In genomic region chr10:43094537-43094936, GRCm38 (mm10) we compare ENCODE assay signal across 18 mouse cellular contexts.
DNase-seq lines count a peak whose midpoint lies in the region; ATAC-seq and TF ChIP-seq lines count a peak whose summit lies in the region.
"Had no signal": no experiment of that assay in that cellular context is flagged by ENCODE, and none has a peak within 500 bp of the region (broad histone marks: within the 10 kb centered on the region; RNA-seq: fewer than 3 reads in every experiment).

No protein-coding gene starts in this region.

- H3K4me3 ChIP-seq in limb, embryonic 11.5 days (ENCODE audit: low read depth, low read length), result no peak overlapping the region
- no peak overlapping the region for H3K4me3 ChIP-seq in limb, embryonic 10.5 days
- H3K4me3 ChIP-seq in forebrain, embryonic 14.5 days (ENCODE audit: low read depth, low read length), result no peak overlapping the region
- no peak overlapping the region for H3K4me3 ChIP-seq in stomach, postnatal 0 days (ENCODE audit: low read depth, low read length)
- H3K4me3 ChIP-seq: heart, adult 2 months; heart, embryonic 15.5 days had no signal

- H3K9ac ChIP-seq in limb, embryonic 11.5 days (ENCODE audit: low read length), result no peak overlapping the region
- no peak overlapping the region for H3K9ac ChIP-seq in forebrain, embryonic 14.5 days (ENCODE audit: low read length)
- no peak overlapping the region for H3K9ac ChIP-seq in stomach, postnatal 0 days (ENCODE audit: low read length)
- H3K9ac ChIP-seq: heart, embryonic 15.5 days; lung, embryonic 14.5 days had no signal

- no peak for TF ChIP-seq CTCF in stomach, postnatal 0 days (IDR thresholded peaks at IDR 0.05; ENCODE audit: low read depth)

- DNase-seq in limb, embryonic 11.5 days (ENCODE audit: low spot score), result peak; percentile 33
- no peak for DNase-seq in limb, embryonic 10.5 days (ENCODE audit: low spot score)
- DNase-seq in embryo, embryonic 9.5 days (ENCODE audit: extremely low spot score), result peak; percentile 14
- no peak for DNase-seq in forebrain, embryonic 14.5 days (ENCODE audit: low spot score)
- DNase-seq in gastrocnemius, adult 8-10 months (ENCODE audit: low spot score in 2 of 2), result no peak
- no peak for DNase-seq in stomach, postnatal 0 days (ENCODE audit: low spot score)
- DNase-seq: adrenal gland, postnatal 36 days; cerebellum, adult 8-10 months; gastrocnemius, postnatal 10 days; heart, adult 2 months; layer of hippocampus, postnatal 36 days; lung, embryonic 14.5 days; right cerebral cortex, postnatal 4 days had no signal

- H3K4me1 ChIP-seq in limb, embryonic 11.5 days (ENCODE audit: control insufficient read depth, insufficient read depth, low read length), result 0 out of 2 replicates have a peak, but pooled peaks cover 5% of the 10 kb centered on the region
- H3K4me1 ChIP-seq in limb, embryonic 10.5 days, result peaks cover 33% of the 10 kb centered on the region
- H3K4me1 ChIP-seq in forebrain, embryonic 14.5 days (ENCODE audit: control insufficient read depth, insufficient read depth, low read length), result peaks cover 20% of the 10 kb centered on the region
- no peaks in the 10 kb centered on the region for H3K4me1 ChIP-seq in stomach, postnatal 0 days (replicated peaks; ENCODE audit: control insufficient read depth, insufficient read depth)

- no peak overlapping the region for H3K4me2 ChIP-seq in limb, embryonic 11.5 days (ENCODE audit: low read depth, severe bottlenecking)
- no peak overlapping the region for H3K4me2 ChIP-seq in forebrain, embryonic 14.5 days (ENCODE audit: low read length)
- no peak overlapping the region for H3K4me2 ChIP-seq in stomach, postnatal 0 days (replicated peaks; ENCODE audit: low read depth)
- H3K4me2 ChIP-seq: heart, embryonic 15.5 days; lung, embryonic 14.5 days had no signal

- ATAC-seq in limb, embryonic 11.5 days (ENCODE audit: insufficient number of reproducible peaks, low FRiP score, low TSS enrichment, low read depth), result no peak
- ATAC-seq in forebrain, embryonic 14.5 days, result 0 out of 2 replicates have a peak, but pooled peaks have one; percentile 21
- ATAC-seq in megakaryocyte progenitor cell, adult 5-6 weeks (replicated peaks; ENCODE audit: poor library complexity), result no peak
- no peak for ATAC-seq in stomach, postnatal 0 days (ENCODE audit: low FRiP score, low TSS enrichment)
- ATAC-seq: activated CD4-positive, CD25-positive, alpha-beta regulatory T cell, adult 4 months; Patski had no signal

- no peak overlapping the region for H3K27ac ChIP-seq in limb, embryonic 11.5 days (replicated peaks; ENCODE audit: low read depth, low read length)
- no peak overlapping the region for H3K27ac ChIP-seq in limb, embryonic 10.5 days
- H3K27ac ChIP-seq in forebrain, embryonic 14.5 days (ENCODE audit: low read depth, low read length), result no peak overlapping the region
- H3K27ac ChIP-seq in stomach, postnatal 0 days (replicated peaks), result no peak overlapping the region
- H3K27ac ChIP-seq: heart, adult 2 months; heart, embryonic 15.5 days; macrophage had no signal

- H3K9me3 ChIP-seq in limb, embryonic 11.5 days (ENCODE audit: control insufficient read depth, low read length), result no peaks in the 10 kb centered on the region
- no peaks in the 10 kb centered on the region for H3K9me3 ChIP-seq in limb, embryonic 10.5 days (replicated peaks)
- no peaks in the 10 kb centered on the region for H3K9me3 ChIP-seq in forebrain, embryonic 14.5 days (replicated peaks; ENCODE audit: control insufficient read depth, low read length)
- no peaks in the 10 kb centered on the region for H3K9me3 ChIP-seq in stomach, postnatal 0 days (ENCODE audit: control insufficient read depth, low read length)
- H3K9me3 ChIP-seq: heart, embryonic 15.5 days had no signal

- 38% methylated on average over 5 of the region's 5 CpGs for WGBS in limb, embryonic 11.5 days
- 47% methylated on average over 5 of the region's 5 CpGs for WGBS in limb, embryonic 10.5 days
- 25% methylated on average over 5 of the region's 5 CpGs for WGBS in forebrain, embryonic 14.5 days
- 41% methylated on average over 5 of the region's 5 CpGs for WGBS in stomach, postnatal 0 days

- no peaks in the 10 kb centered on the region; the same call in 1 of the 2 replicates for H3K27me3 ChIP-seq in limb, embryonic 11.5 days (ENCODE audit: control insufficient read depth, insufficient read depth, low read length)
- H3K27me3 ChIP-seq in limb, embryonic 10.5 days (ENCODE audit: low read depth, poor library complexity, severe bottlenecking), result no peaks in the 10 kb centered on the region
- H3K27me3 ChIP-seq in forebrain, embryonic 14.5 days (replicated peaks; ENCODE audit: control insufficient read depth, insufficient read depth, low read length), result no peaks in the 10 kb centered on the region
- H3K27me3 ChIP-seq in stomach, postnatal 0 days (ENCODE audit: control insufficient read depth, insufficient read depth, low read length), result no peaks in the 10 kb centered on the region
- H3K27me3 ChIP-seq: heart, embryonic 15.5 days; Patski had no signal

- no peak for TF ChIP-seq EP300 in stomach, postnatal 0 days (optimal IDR thresholded peaks at IDR 0.05)

- H3K36me3 ChIP-seq in limb, embryonic 11.5 days (ENCODE audit: control insufficient read depth, insufficient read depth, low read length), result no peaks in the 10 kb centered on the region
- H3K36me3 ChIP-seq in limb, embryonic 10.5 days, result no peaks in the 10 kb centered on the region; the same call in 1 of the 2 replicates
- no peaks in the 10 kb centered on the region for H3K36me3 ChIP-seq in forebrain, embryonic 14.5 days (ENCODE audit: control insufficient read depth, insufficient read depth, low read length)
- no peaks in the 10 kb centered on the region for H3K36me3 ChIP-seq in stomach, postnatal 0 days (ENCODE audit: control insufficient read depth, insufficient read depth, low read length)
- H3K36me3 ChIP-seq: heart, embryonic 15.5 days had no signal

Comparison
In these comparisons a context has a peak if more than half of its experiments do, and no peak if none do; other contexts are left out.
1. DNase-seq: peak in limb, embryonic 11.5 days (single experiment) and embryo, embryonic 9.5 days (single experiment); none in limb, embryonic 10.5 days (single experiment), forebrain, embryonic 14.5 days (single experiment), gastrocnemius, adult 8-10 months (0 of 2) and stomach, postnatal 0 days (single experiment).